Mouse (Mus musculus) hindbrain, embryonic 13.5 days (tissue): ENCODE data around the gene Gm4871. TPM values are rescaled to one million over a fixed set of nuclear protein-coding genes. Genes with fewer than 3 reads are reported as not detected.
"Not testable (repeated sequence)": the region's sequence is repeated elsewhere in the genome, so short reads cannot be mapped to it uniquely, and the experiment has no call there.

ENCODE experiments used
- ATAC-seq: fragments of 200-750 bp; cut with Nextera tagmentation; 2 replicates; pipeline ENCODE4 v1.8.0; 2017; ENCODE audit warnings: moderate TSS enrichment; ENCODE audit not compliant: low FRiP score
- H3K27ac ChIP-seq: fragments of 300-500 bp; sonication (generic); 2 replicates; pipeline ENCODE4 v1.5.1; 2015; ENCODE audit warnings: inconsistent platforms, mild to moderate bottlenecking, moderate library complexity
- H3K27me3 ChIP-seq: fragments of 300-500 bp; sonication (generic); 2 replicates; pipeline ENCODE4 v1.6.1; 2015; ENCODE audit warnings: mild to moderate bottlenecking, inconsistent platforms
- H3K36me3 ChIP-seq: fragments of 300-500 bp; sonication (generic); 2 replicates; pipeline ENCODE4 v1.6.1; 2015; ENCODE audit warnings: mild to moderate bottlenecking, inconsistent platforms
- H3K4me1 ChIP-seq: fragments of 300-500 bp; sonication (generic); replicated peaks from 2 replicates; pipeline ENCODE4 v1.6.1; 2015; ENCODE audit warnings: inconsistent platforms
- H3K4me2 ChIP-seq: fragments of 300-500 bp; sonication (generic); 2 replicates; pipeline ENCODE4 v1.6.1; 2015; ENCODE audit warnings: inconsistent platforms, mild to moderate bottlenecking, moderate library complexity
- H3K4me3 ChIP-seq: fragments of 300-500 bp; sonication (generic); 2 replicates; pipeline ENCODE4 v1.5.1; 2015; ENCODE audit warnings: mild to moderate bottlenecking, inconsistent platforms
- H3K9ac ChIP-seq: fragments of 300-500 bp; sonication (generic); 2 replicates; pipeline ENCODE4 v1.6.1; 2015; ENCODE audit warnings: mild to moderate bottlenecking, inconsistent platforms
- H3K9me3 ChIP-seq: fragments of 300-500 bp; sonication (generic); 2 replicates; pipeline ENCODE4 v1.6.1; 2016; ENCODE audit warnings: inconsistent platforms
- WGBS: fragments of 180-500 bp; shearing (Covaris S2); methylation state at CpG from one replicate; pipeline ENCODE4 v1.1.7; 2015; 5-methylcytosine and 5-hydroxymethylcytosine counted together
- polyA plus RNA-seq: library from polyadenylated mRNA; unstranded; fragments of >200 nt; fragmentation: Nextera tagmentation; extraction: Ambion mirVana; gene quantifications from 2 replicates; pipeline ENCODE4 v1.2.1, GENCODE M21; 2015

Gene Gm4871
- polyA plus RNA-seq = not detected in 2 replicates

- H3K4me3 ChIP-seq, H3K4me1 ChIP-seq, H3K9me3 ChIP-seq, H3K27me3 ChIP-seq, H3K9ac ChIP-seq, ATAC-seq, H3K27ac ChIP-seq, H3K4me2 ChIP-seq, H3K36me3 ChIP-seq: not testable (repeated sequence)
- WGBS = 79% methylated on average over 5 of the region's 5 CpGs
Measured at GRCm38 (mm10) chr5:145032391-145032790, at the start of gene Gm4871. Gm4871 (minus strand) TSS chr5:145032754.

GRCm38 (mm10) chr5:145081866-145082613, 49.5 kb upstream of the Gm4871 start:
- no peak overlapping the region for H3K9ac ChIP-seq
- ATAC-seq = no peak
- 90% methylated on average over 10 of the region's 10 CpGs for WGBS
- H3K27ac ChIP-seq = no peak overlapping the region
- no peaks in the 10 kb centered on the region for H3K9me3 ChIP-seq
- H3K4me1 ChIP-seq = peaks cover 18% of the 10 kb centered on the region
- peaks cover 6% of the 10 kb centered on the region for H3K36me3 ChIP-seq
- no peaks in the 10 kb centered on the region for H3K27me3 ChIP-seq
- H3K4me2 ChIP-seq = no peak overlapping the region
- H3K4me3 ChIP-seq = no peak overlapping the region

GRCm38 (mm10) chr5:145075081-145075480, 42.5 kb upstream of the Gm4871 start:
- Histone ChIP-seq H3K9ac (no peak overlapping the region; the same call in 1 of the 2 replicates), H3K36me3 (no peaks in the 10 kb centered on the region), H3K27me3 (no peaks in the 10 kb centered on the region), H3K9me3 (no peaks in the 10 kb centered on the region), H3K4me2 (no peak overlapping the region), H3K4me3 (no peak overlapping the region), H3K27ac (no peak overlapping the region), H3K4me1 (no peaks in the 10 kb centered on the region)
- whole genome bisulfite sequencing = 58% methylated on average over 3 of the region's 3 CpGs
- ATAC-seq = no peak

GRCm38 (mm10) chr5:145071342-145071741, 38.8 kb upstream of the Gm4871 start:
- no peak overlapping the region for H3K4me2 ChIP-seq
- no peak overlapping the region for H3K9ac ChIP-seq
- no peaks in the 10 kb centered on the region for H3K4me1 ChIP-seq
- no peak overlapping the region for H3K27ac ChIP-seq
- H3K36me3 ChIP-seq = no peaks in the 10 kb centered on the region
- H3K9me3 ChIP-seq = no peaks in the 10 kb centered on the region
- 0 out of 2 replicates have a peak, but pooled peaks cover 6% of the 10 kb centered on the region for H3K27me3 ChIP-seq
- ATAC-seq = no peak
- WGBS = 56% methylated on average over 6 of the region's 6 CpGs
- H3K4me3 ChIP-seq = no peak overlapping the region

GRCm38 (mm10) chr5:145069707-145070106, 37.2 kb upstream of the Gm4871 start:
- Histone ChIP-seq H3K27me3 (0 out of 2 replicates have a peak, but pooled peaks cover 6% of the 10 kb centered on the region), H3K9ac (no peak overlapping the region), H3K27ac (no peak overlapping the region), H3K4me1 (no peaks in the 10 kb centered on the region), H3K4me2 (no peak overlapping the region), H3K9me3 (no peaks in the 10 kb centered on the region), H3K36me3 (no peaks in the 10 kb centered on the region), H3K4me3 (no peak overlapping the region)
- ATAC-seq = no peak
- WGBS = 2% methylated on average over 5 of the region's 5 CpGs

GRCm38 (mm10) chr5:145068863-145069262, 36.3 kb upstream of the Gm4871 start:
- H3K4me1 ChIP-seq = no peaks in the 10 kb centered on the region
- no peak overlapping the region for H3K9ac ChIP-seq
- H3K27me3 ChIP-seq = 0 out of 2 replicates have a peak, but pooled peaks cover 6% of the 10 kb centered on the region
- no peaks in the 10 kb centered on the region for H3K36me3 ChIP-seq
- no peak overlapping the region for H3K27ac ChIP-seq
- H3K4me3 ChIP-seq = no peak overlapping the region
- 68% methylated on average over 3 of the region's 3 CpGs for WGBS
- no peak for ATAC-seq
- no peak overlapping the region for H3K4me2 ChIP-seq
- H3K9me3 ChIP-seq = no peaks in the 10 kb centered on the region

- 84% methylated on average over 1 of the region's 1 CpGs for whole genome bisulfite sequencing
- Histone ChIP-seq H3K9me3 (no peaks in the 10 kb centered on the region), H3K4me1 (no peaks in the 10 kb centered on the region), H3K36me3 (no peaks in the 10 kb centered on the region), H3K27me3 (0 out of 2 replicates have a peak, but pooled peaks cover 6% of the 10 kb centered on the region), H3K9ac (no peak overlapping the region), H3K27ac (no peak overlapping the region), H3K4me2 (no peak overlapping the region), H3K4me3 (no peak overlapping the region)
- no peak for ATAC-seq
Measured at GRCm38 (mm10) chr5:145064765-145065340, 32.3 kb upstream of the Gm4871 start.

- Histone ChIP-seq H3K9me3 (no peaks in the 10 kb centered on the region), H3K9ac (no peak overlapping the region), H3K4me3 (no peak overlapping the region), H3K36me3 (no peaks in the 10 kb centered on the region), H3K4me2 (no peak overlapping the region), H3K27ac (no peak overlapping the region), H3K4me1 (no peaks in the 10 kb centered on the region), H3K27me3 (no peaks in the 10 kb centered on the region)
- 76% methylated on average over 2 of the region's 2 CpGs for WGBS
- no peak for ATAC-seq
Measured at GRCm38 (mm10) chr5:145059524-145059923, 27.0 kb upstream of the Gm4871 start.

- Histone ChIP-seq H3K4me1 (no peaks in the 10 kb centered on the region), H3K9me3 (no peaks in the 10 kb centered on the region), H3K27ac (no peak overlapping the region), H3K36me3 (no peaks in the 10 kb centered on the region), H3K4me2 (no peak overlapping the region), H3K27me3 (no peaks in the 10 kb centered on the region), H3K9ac (no peak overlapping the region), H3K4me3 (no peak overlapping the region)
- 86% methylated on average over 7 of the region's 7 CpGs for WGBS
- no peak for ATAC-seq
Measured at GRCm38 (mm10) chr5:145058722-145059121, 26.2 kb upstream of the Gm4871 start.

- H3K27ac ChIP-seq = no peak overlapping the region
- 76% methylated on average over 8 of the region's 8 CpGs for WGBS
- no peak overlapping the region for H3K4me2 ChIP-seq
- H3K9ac ChIP-seq = no peak overlapping the region
- H3K4me3 ChIP-seq = no peak overlapping the region
- H3K9me3 ChIP-seq = no peaks in the 10 kb centered on the region
- no peaks in the 10 kb centered on the region for H3K4me1 ChIP-seq
- H3K36me3 ChIP-seq = no peaks in the 10 kb centered on the region
- ATAC-seq = no peak
- H3K27me3 ChIP-seq = no peaks in the 10 kb centered on the region
Measured at GRCm38 (mm10) chr5:145057907-145058306, 25.4 kb upstream of the Gm4871 start.

GRCm38 (mm10) chr5:145054187-145054586, 21.6 kb upstream of the Gm4871 start:
- not testable (repeated sequence) for H3K4me2 ChIP-seq, H3K27ac ChIP-seq, H3K4me3 ChIP-seq, H3K4me1 ChIP-seq, H3K9me3 ChIP-seq, H3K27me3 ChIP-seq, ATAC-seq, H3K9ac ChIP-seq, H3K36me3 ChIP-seq
- 84% methylated on average over 3 of the region's 3 CpGs for WGBS

GRCm38 (mm10) chr5:145042690-145043089, 10.1 kb upstream of the Gm4871 start, which contains the start of gene 1700018F24Rik:
1700018F24Rik (plus strand) TSS chr5:145042990.
- H3K4me2 ChIP-seq, H3K36me3 ChIP-seq, H3K4me1 ChIP-seq, H3K4me3 ChIP-seq, H3K9ac ChIP-seq, ATAC-seq, H3K27me3 ChIP-seq, H3K9me3 ChIP-seq, H3K27ac ChIP-seq: not testable (repeated sequence)
- 90% methylated on average over 3 of the region's 3 CpGs for WGBS

- H3K4me1 ChIP-seq = no peaks in the 10 kb centered on the region
Measured at GRCm38 (mm10) chr5:145041628-145042027, 9.1 kb upstream of the Gm4871 start.

More at GRCm38 (mm10) chr5:145041628-145042027, 9.1 kb upstream of the Gm4871 start:
- WGBS = 48% methylated on average over 4 of the region's 4 CpGs
- Histone ChIP-seq H3K27ac (no peak overlapping the region), H3K27me3 (no peaks in the 10 kb centered on the region), H3K9me3 (no peaks in the 10 kb centered on the region), H3K9ac (no peak overlapping the region), H3K36me3 (no peaks in the 10 kb centered on the region), H3K4me3 (no peak overlapping the region), H3K4me2 (no peak overlapping the region)
- ATAC-seq = no peak
